Mouse (Mus musculus) stomach, embryonic 14.5 days (tissue): Measurements from ENCODE around the gene Tmem100. TPM values are rescaled to one million over a fixed set of nuclear protein-coding genes. Genes with fewer than 3 reads are reported as not detected.
A peak's percentile ranks its signal among the peaks of the same experiment; 100 is the strongest.

Experiments used
- ATAC-seq: fragments of 200-750 bp; cut with Nextera tagmentation; 2 replicates; pipeline ENCODE4 v1.8.0; 2017; ENCODE audit warnings: low read depth, moderate TSS enrichment; ENCODE audit not compliant: insufficient number of reproducible peaks, insufficient read depth, low FRiP score
- H3K27ac ChIP-seq: fragments of 300-500 bp; sonication (generic); 2 replicates; pipeline ENCODE4 v1.5.1; 2014; ENCODE audit warnings: mild to moderate bottlenecking, low read length, moderate library complexity, mixed read lengths
- H3K27me3 ChIP-seq: fragments of 300-500 bp; sonication (generic); 2 replicates; pipeline ENCODE4 v1.6.1; 2014; ENCODE audit warnings: low read length, control low read depth, mixed read lengths; ENCODE audit not compliant: control insufficient read depth, insufficient read depth
- H3K36me3 ChIP-seq: fragments of 300-500 bp; sonication (generic); 2 replicates; pipeline ENCODE4 v1.6.1; 2014; ENCODE audit warnings: mild to moderate bottlenecking, control low read depth, low read length, moderate library complexity, mixed read lengths; ENCODE audit not compliant: control insufficient read depth, insufficient read depth
- H3K4me1 ChIP-seq: fragments of 300-500 bp; sonication (generic); 2 replicates; pipeline ENCODE4 v1.6.1; 2014; ENCODE audit warnings: low read length, control low read depth, mixed read lengths; ENCODE audit not compliant: control insufficient read depth, insufficient read depth
- H3K4me2 ChIP-seq: fragments of 300-500 bp; sonication (generic); replicated peaks from 2 replicates; pipeline ENCODE4 v1.6.1; 2014; ENCODE audit warnings: low read depth, low read length, control low read depth
- H3K4me3 ChIP-seq: fragments of 300-500 bp; sonication (generic); 2 replicates; pipeline ENCODE4 v1.5.1; 2014; ENCODE audit warnings: low read depth, low read length, control low read depth
- H3K9ac ChIP-seq: fragments of 300-500 bp; sonication (generic); replicated peaks from 2 replicates; pipeline ENCODE4 v1.6.1; 2014; ENCODE audit warnings: low read depth, mild to moderate bottlenecking, control low read depth, low read length, moderate library complexity, mixed read lengths
- H3K9me3 ChIP-seq: fragments of 300-500 bp; sonication (generic); 2 replicates; pipeline ENCODE4 v1.6.1; 2016; ENCODE audit warnings: low read depth, low read length, control low read depth; ENCODE audit not compliant: control insufficient read depth
- WGBS: fragments of 180-500 bp; shearing (Covaris S2); extraction: QIAGEN DNeasy Blood & Tissue Kit; methylation state at CpG from one replicate; pipeline ENCODE4 v1.1.7; 2014; 5-methylcytosine and 5-hydroxymethylcytosine counted together
- polyA plus RNA-seq: library from polyadenylated mRNA; unstranded; fragments of >200 nt; fragmentation: Nextera tagmentation; extraction: Ambion mirVana; gene quantifications from 2 replicates; pipeline ENCODE4 v1.2.1, GENCODE M21; 2014

Gene Tmem100
- 37.7 and 40.3 TPM in 2 replicates for polyA plus RNA-seq

DNA sequence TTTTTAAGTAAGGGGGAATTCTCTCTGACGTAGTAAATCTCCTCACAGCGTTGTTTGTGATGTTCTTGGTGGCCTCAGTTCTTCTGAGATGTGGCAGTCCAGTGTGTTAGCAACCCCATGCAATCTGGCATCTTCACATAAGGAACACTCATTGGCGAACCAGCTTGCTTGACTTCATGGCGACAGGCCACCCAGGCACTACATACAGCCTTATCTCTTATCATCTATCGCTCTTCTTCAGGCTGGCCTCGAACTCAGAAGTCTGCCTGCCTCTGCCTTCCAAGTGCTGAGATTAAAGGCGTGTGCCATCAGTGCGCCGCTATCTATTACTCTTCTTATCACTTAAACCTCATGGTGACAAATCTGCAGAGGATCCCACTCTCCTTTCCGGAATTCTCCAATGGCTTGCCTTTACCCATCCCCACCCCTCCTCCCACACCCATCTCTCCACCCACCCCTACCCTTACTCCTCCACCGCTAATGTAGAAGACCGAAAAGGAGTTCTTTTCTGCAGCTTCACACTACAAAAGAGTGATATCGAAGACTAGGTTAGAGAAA, at the start of gene Tmem100:
TSS of gene Tmem100 (plus strand) at position 508 of the 558 bp plus-strand sequence.
- no peaks in the 10 kb centered on the region for H3K9me3 ChIP-seq
- 58% methylated on average over 13 of the region's 13 CpGs for WGBS
- no peaks in the 10 kb centered on the region for H3K36me3 ChIP-seq
- ATAC-seq, result no peak
- peaks cover 16% of the 10 kb centered on the region; the same call in 1 of the 2 replicates for H3K4me1 ChIP-seq
- no peaks in the 10 kb centered on the region; the same call in 1 of the 2 replicates for H3K27me3 ChIP-seq
- peak within 1 kb of the TSS; percentile 10; the same call in 1 of the 2 replicates for H3K27ac ChIP-seq
- peak within 1 kb of the TSS; percentile 53 for H3K4me2 ChIP-seq
- peak within 1 kb of the TSS; percentile 41 for H3K9ac ChIP-seq
- peak within 1 kb of the TSS; percentile 35 for H3K4me3 ChIP-seq

DNA sequence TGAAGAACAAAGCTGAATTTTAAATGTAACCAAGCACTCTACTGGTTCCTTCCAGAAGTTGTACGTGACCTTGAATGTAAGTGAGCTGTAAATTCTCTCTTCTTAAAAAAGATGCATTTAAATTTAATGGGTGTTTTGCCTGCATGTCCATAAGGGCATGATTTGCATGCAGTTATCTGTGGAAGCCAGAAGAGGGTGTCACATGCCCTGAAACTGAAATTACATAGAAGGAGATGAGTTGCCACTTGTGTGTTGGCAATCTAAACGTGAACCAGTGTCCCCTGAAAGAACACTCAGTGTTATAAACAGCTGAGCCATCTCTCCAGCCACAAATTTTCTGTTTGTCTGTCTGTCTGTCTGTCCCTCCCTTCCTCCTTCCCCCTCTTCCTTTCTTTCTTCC, 47.2 kb upstream of the Tmem100 start:
- Histone ChIP-seq H3K9ac (no peak overlapping the region), H3K27me3 (no peaks in the 10 kb centered on the region), H3K4me3 (no peak overlapping the region), H3K36me3 (no peaks in the 10 kb centered on the region), H3K4me2 (no peak overlapping the region), H3K4me1 (peaks cover 13% of the 10 kb centered on the region), H3K27ac (no peak overlapping the region), H3K9me3 (no peaks in the 10 kb centered on the region)
- 58% methylated on average over 2 of the region's 2 CpGs for WGBS
- no peak for ATAC-seq

DNA sequence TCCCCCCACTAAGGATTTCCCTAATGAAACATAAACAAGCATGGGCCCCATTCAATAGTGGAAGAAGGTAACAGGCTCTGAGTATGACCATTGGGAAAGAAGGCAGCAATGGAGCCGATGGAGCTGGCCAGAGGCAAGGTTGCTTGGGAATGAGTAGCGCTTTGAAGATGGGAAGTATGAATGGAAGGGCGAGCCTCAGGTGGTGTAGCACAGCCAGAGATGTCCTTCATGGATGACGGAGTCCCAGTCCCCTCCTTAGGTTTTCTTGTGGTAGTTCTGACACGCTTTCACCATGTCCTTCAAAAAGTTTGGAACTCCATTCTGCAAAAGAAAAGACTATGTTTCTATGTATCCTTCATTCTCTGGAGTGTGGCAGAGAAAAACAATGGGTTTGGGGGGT, 45.7 kb upstream of the Tmem100 start:
- Histone ChIP-seq H3K36me3 (no peaks in the 10 kb centered on the region), H3K4me3 (no peak overlapping the region), H3K4me2 (no peak overlapping the region), H3K9me3 (no peaks in the 10 kb centered on the region), H3K27me3 (no peaks in the 10 kb centered on the region), H3K4me1 (no peaks in the 10 kb centered on the region), H3K9ac (no peak overlapping the region), H3K27ac (no peak overlapping the region)
- WGBS, result 96% methylated on average over 5 of the region's 5 CpGs
- no peak for ATAC-seq

- no peak for ATAC-seq
- H3K4me2 ChIP-seq, result no peak overlapping the region
- WGBS, result 60% methylated on average over 10 of the region's 10 CpGs
Observed at GRCm38 (mm10) chr11:89985200-89986187, 44.7 kb upstream of the Tmem100 start.

DNA sequence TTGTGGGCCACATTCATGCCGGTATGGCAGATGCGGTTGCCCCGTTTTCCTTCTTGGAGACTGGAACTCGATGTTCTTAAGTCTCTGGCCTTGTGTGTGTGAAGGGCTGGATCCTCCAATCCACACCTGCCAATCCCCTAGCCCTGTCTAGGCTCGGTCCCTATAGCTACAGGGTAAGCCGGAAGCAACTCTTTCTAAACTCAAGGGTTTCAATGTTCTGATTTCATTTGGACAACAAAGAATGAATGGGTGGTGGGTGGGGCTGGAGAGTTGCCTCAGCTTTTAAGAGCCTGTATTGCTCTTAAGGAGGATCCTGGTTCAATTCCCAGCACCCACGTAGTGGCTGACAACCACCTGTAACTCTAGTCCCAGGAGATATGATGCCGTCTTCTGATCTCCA, 43.6 kb upstream of the Tmem100 start:
- H3K27me3 ChIP-seq, result no peaks in the 10 kb centered on the region
- 91% methylated on average over 8 of the region's 8 CpGs for WGBS
- ATAC-seq, result no peak
- H3K9ac ChIP-seq, result no peak overlapping the region
- no peaks in the 10 kb centered on the region for H3K9me3 ChIP-seq
- H3K36me3 ChIP-seq, result no peaks in the 10 kb centered on the region
- H3K27ac ChIP-seq, result no peak overlapping the region
- H3K4me2 ChIP-seq, result no peak overlapping the region
- no peak overlapping the region for H3K4me3 ChIP-seq
- H3K4me1 ChIP-seq, result no peaks in the 10 kb centered on the region

More at GRCm38 (mm10) chr11:89985200-89986187, 44.7 kb upstream of the Tmem100 start:
- Histone ChIP-seq H3K4me1 (no peaks in the 10 kb centered on the region), H3K4me3 (no peak overlapping the region), H3K27me3 (no peaks in the 10 kb centered on the region), H3K9ac (no peak overlapping the region), H3K36me3 (no peaks in the 10 kb centered on the region), H3K9me3 (no peaks in the 10 kb centered on the region), H3K27ac (no peak overlapping the region)

DNA sequence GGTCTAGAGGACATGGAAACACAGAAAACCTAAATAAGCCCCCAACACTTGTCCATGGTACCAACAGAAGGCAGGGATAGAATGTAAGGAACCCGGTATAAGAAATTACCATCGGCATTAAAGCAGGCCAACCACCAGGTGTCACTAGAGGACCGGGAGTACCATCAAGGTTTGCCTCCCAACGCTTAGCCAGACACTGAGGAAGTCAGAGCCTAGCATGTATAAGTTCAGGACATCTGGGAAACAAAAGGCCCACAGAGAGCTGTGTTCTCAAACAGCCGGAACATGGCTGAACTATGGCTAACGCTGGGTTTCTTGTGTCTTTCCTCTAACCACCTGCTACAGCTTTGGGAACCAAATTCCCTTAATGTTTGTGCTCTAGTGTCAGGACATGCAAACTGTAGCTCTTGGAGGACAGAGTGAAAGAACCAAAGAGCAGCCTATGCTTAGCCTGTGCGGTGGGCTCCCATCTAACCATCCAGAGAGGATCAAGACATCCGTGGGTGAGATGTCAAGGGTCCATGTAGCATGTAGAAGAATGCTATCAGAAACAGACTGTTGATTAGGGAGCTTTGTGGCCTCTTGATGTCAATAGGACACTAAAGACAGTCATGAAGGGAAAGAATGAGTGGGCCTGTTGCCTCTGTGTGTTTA, 41.1 kb upstream of the Tmem100 start:
- peaks cover 3% of the 10 kb centered on the region; the same call in 1 of the 2 replicates for H3K4me1 ChIP-seq
- no peaks in the 10 kb centered on the region for H3K9me3 ChIP-seq
- no peak overlapping the region for H3K4me2 ChIP-seq
- peak; percentile 64; the same call in 1 of the 2 replicates for ATAC-seq
- H3K27me3 ChIP-seq, result no peaks in the 10 kb centered on the region
- WGBS, result 20% methylated on average over 8 of the region's 8 CpGs
- no peaks in the 10 kb centered on the region for H3K36me3 ChIP-seq
- H3K4me3 ChIP-seq, result no peak overlapping the region
- no peak overlapping the region for H3K27ac ChIP-seq
- H3K9ac ChIP-seq, result no peak overlapping the region

GRCm38 (mm10) chr11:89991661-89992060, 38.5 kb upstream of the Tmem100 start:
- Histone ChIP-seq H3K36me3 (no peaks in the 10 kb centered on the region), H3K4me2 (no peak overlapping the region), H3K4me3 (no peak overlapping the region), H3K9me3 (no peaks in the 10 kb centered on the region), H3K4me1 (peaks cover 6% of the 10 kb centered on the region), H3K9ac (no peak overlapping the region), H3K27ac (no peak overlapping the region), H3K27me3 (no peaks in the 10 kb centered on the region)
- no peak for ATAC-seq

GRCm38 (mm10) chr11:89994706-89995105, 35.4 kb upstream of the Tmem100 start:
- Histone ChIP-seq H3K9ac (no peak overlapping the region), H3K4me1 (peaks cover 6% of the 10 kb centered on the region), H3K9me3 (no peaks in the 10 kb centered on the region), H3K4me2 (no peak overlapping the region), H3K27ac (no peak overlapping the region), H3K27me3 (no peaks in the 10 kb centered on the region), H3K4me3 (no peak overlapping the region), H3K36me3 (no peaks in the 10 kb centered on the region)
- no peak for ATAC-seq
- 81% methylated on average over 2 of the region's 2 CpGs for WGBS
